Mouse (Mus musculus) heart, adult 2 months (tissue): ENCODE measurements at regions not wholly inside any gene's neighbourhood (a gene's known extent, or its start where the extent isn't known, plus 50 kb on each side); places are given as distances from the start of the nearest gene placed in this dataset.

Experiments used
- CTCF ChIP-seq: fragments of 200-600 bp; IDR thresholded peaks from 2 replicates; pipeline ENCODE4 v1.8.1; 2022; ENCODE audit warnings: antibody characterized with exemption, mild to moderate bottlenecking, moderate library complexity
- EP300 ChIP-seq: fragments of 200-500 bp; IDR thresholded peaks from 2 replicates; pipeline ENCODE4 v1.6.1; 2011; ENCODE audit warnings: low read depth, low read length, control low read depth; ENCODE audit not compliant: insufficient read depth
- POLR2A ChIP-seq: fragments of 200-500 bp; IDR thresholded peaks from 2 replicates; pipeline ENCODE4 v1.6.1; 2011; ENCODE audit warnings: mild to moderate bottlenecking, low read depth, low read length, control low read depth; ENCODE audit not compliant: insufficient read depth

- TF ChIP-seq CTCF, result no peak
- no peak for TF ChIP-seq EP300
- TF ChIP-seq POLR2A, result no peak
These were observed 67.3 kb upstream of the Sod3 start for GRCm38 (mm10) chr5:52296303-52296702.
